Mouse (Mus musculus) G1E-ER4 (cell line): ENCODE measurements around the gene Fam221a. TPM values are rescaled to one million over a fixed set of nuclear protein-coding genes. Genes with fewer than 3 reads are reported as not detected.

Experiments used
- GATA1 ChIP-seq: IDR thresholded peaks from one replicate; pipeline ENCODE4 v1.8.0; 2012; ENCODE audit warnings: low read length, inconsistent platforms
- polyA plus RNA-seq: library from polyadenylated mRNA; stranded (reverse); fragments of >175 nt; gene quantifications from 2 replicates; pipeline ENCODE4 v1.2.3, GENCODE M21; 2012

The Fam221a gene
- polyA plus RNA-seq, 1 experiment, result 0.60 TPM

DNA sequence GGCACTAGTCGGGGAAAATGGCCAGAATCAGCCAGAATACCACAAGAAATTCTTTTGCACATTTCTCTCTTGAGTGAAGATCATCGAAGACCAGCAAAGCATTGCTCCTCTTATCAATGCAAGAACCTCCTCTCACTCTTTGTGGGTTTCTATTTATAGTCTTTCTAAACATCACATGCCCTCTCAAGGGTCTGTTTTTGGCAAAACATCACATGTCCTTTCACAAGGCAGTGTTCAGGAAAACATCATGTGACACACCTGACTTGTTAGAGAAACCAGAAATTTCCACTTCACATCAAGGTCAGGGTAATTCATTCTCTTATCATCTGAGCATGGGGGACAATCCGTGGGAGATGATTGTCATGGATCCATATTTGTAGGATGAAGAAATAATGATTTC, 12.9 kb upstream of the Fam221a start:
- no peak for TF ChIP-seq GATA1

DNA sequence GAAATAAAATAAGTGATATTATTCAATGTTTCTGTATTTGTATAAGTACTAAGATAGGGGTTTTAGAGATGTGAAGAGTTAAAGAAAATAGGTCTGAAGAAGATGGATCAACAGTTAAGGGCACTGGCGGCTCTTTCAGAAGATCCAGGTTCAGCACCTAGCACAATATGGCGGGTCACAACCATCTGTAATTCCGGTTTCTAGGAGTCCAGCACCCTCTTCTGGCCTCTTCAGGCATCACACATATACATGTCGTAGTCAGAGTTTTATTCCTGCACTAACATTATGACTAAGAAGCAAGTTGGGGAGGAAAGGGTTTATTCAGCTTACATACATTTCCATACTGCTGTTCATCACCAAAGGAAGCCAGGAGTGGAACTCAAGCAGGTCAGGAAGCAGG, 12.4 kb upstream of the Fam221a start:
- TF ChIP-seq GATA1, result no peak

DNA sequence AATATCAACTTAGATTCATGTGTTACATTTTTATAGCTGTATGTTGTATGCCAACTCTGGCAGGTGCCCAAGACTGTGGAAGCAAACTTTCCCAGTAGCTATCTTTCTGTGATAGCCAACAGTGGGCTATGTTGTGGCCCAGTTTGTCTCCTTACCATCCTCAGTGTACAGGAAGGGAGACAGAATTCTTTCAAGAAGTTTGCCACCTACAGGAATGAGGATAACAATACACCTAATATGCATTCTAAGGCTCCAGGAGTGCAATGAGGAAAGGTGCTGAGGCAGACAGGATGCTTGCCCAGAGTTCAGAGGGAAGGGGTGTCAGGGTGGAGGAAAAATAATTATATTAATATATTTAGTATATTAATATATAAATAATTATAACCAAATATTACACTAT, 7.1 kb upstream of the Fam221a start:
- TF ChIP-seq GATA1, result no peak

DNA sequence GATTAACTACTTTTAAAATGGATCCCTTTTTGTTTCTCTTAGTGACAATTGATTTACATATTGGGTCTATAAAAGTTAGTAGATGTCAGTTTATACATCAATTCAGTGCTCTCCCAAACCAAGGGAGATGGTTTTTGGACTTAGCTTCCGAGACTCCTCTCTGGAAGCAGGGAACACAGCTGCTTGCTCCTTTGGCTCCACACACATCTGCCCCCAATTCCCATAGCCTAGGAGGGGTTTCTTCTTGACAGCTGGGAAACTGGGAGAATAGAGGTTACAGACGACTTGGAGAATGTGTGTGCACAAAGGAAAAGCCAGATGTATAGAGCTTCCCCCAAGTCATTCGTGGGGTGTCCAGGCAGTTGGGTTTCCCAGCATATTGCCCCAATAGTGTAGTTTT, 673 bp downstream of the Fam221a start:
- no peak for TF ChIP-seq GATA1

DNA sequence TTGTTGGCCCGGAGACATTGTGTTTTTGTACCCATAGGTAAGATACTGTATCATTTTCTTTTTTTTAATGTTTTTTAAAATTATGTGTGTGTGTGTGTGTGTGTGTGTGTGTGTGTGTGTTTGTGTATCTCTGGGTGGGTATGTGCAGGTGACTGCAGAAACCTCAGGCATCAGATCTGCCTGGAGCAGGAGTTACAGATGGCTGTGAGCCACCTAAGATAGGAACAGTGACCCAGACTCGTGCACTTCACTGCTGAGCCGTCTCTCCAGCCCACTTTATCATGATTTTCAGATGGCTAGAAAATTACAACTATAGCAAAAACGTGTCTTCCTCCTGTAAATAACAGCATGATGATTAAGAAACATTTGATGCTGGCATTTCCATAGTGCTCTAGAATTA, 5.2 kb downstream of the Fam221a start:
- TF ChIP-seq GATA1, result no peak

DNA sequence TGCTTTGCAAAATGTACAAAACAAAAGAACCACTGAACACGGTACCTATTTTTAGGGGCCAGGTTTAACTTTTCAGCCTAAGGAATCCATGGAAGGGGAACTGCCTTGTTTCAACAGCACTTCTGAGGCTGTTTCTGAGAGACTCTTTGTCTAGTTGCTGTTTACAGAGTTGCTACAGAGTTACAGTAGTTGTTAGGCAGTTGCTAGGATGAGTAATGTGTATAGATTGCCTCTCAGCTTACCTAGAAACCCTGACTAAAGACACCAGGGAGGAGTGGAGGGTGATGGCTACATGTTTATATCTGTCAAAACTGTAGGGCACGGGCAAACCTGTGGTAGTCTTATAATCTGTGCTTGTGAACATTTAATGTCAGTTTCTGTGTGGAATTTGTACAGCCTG, 6.4 kb downstream of the Fam221a start:
- TF ChIP-seq GATA1, result no peak

DNA sequence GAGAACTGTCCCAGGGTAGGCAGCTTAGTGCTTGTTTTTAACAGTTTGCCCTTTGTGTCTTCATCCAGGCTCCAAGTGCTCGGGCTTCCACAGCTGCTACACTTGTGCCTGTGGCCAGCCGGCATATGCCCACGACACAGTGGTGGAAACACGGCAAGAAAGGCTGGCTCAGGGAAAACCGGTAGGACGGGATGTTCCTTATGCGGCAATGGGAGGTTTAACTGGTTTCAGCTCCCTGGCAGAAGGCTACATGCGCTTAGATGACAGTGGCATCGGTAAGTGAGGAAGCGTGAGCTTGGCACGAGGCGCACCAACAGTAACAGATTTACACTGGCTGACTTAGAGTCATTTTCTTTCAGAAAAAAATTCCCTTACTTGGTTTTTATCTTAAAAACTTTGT, 10.8 kb downstream of the Fam221a start:
- no peak for TF ChIP-seq GATA1

DNA sequence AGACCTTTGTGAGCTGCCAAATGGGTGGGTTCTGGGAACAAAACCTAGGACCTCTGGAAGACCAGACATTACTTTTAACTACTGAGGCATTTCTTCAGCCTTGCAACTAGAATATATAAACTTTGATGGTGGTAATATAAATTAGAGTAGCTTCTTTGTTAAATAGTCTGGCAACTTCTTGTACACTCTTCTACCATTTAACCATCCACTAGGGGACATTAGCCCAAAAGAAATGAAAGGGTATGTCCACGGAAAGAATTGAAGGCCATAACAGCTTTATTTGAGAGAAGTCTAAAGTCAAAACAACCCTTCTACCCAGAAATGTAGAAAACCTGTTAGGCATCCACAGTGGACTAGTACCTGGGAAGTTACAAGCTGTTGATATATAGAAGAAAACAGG, 26.7 kb downstream of the Fam221a start:
- no peak for TF ChIP-seq GATA1

DNA sequence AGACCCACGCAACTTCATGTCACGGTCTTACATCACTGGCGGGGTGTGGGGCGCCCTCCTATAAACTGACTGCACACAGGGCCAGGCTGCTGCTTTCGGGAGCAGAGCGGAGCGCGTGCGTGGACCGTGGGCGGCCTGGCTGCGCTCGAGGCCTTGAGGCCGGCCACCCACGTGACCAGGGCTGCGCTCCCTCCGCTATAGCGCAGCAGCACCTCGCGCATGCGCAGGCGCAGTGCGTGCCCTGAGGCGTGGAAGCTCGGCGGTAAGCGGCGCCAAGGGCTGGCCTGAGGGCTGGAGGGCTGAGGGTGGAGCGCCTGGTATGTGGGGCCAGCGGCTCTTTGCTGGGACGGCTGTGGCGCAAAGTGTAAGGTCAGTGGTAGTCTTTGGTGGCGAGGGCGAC, 27.8 kb downstream of the Fam221a start, which contains the start of gene Stk31:
Gene Stk31 (plus strand): TSS at position 289 of the 400 bp plus-strand sequence.
- no peak for TF ChIP-seq GATA1

GRCm38 (mm10) chr6:49397466-49397865, 29.9 kb downstream of the Fam221a start:
- no peak for TF ChIP-seq GATA1

- TF ChIP-seq GATA1, result no peak
These were observed 30.8 kb downstream of the Fam221a start for GRCm38 (mm10) chr6:49398365-49398764.

- TF ChIP-seq GATA1, result no peak
These were observed 43.3 kb downstream of the Fam221a start for GRCm38 (mm10) chr6:49410830-49411229.

- no peak for TF ChIP-seq GATA1
These were observed 48.4 kb downstream of the Fam221a start for GRCm38 (mm10) chr6:49415971-49416370.

DNA sequence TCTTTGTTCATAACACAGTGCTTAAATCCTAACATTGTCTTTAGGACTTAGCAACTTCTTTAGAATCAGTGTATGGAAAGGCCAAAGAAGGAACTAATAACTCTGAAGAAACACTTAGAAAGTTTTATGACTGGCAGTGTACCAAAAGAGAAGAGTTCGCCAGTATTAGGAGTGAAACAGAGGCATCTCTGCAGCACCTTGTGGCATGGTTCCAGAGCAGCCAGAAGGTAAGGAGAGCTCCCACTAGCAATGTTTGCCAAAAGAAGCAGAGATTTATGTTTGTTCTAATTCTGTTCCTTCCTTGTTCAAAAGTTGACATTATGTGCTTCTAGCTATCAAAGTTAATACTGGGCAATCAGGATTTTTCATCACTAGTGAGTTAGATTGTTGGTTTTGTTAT, 69.8 kb downstream of the Fam221a start:
- no peak for TF ChIP-seq GATA1

Other genes starting within 250 kb of the Fam221a start
- 21.0 and 30.8 TPM in 2 replicates for gene Igf2bp3, start 152.8 kb upstream of the Fam221a start, polyA plus RNA-seq
- 19.7 and 21.6 TPM in 2 replicates for gene Tra2a, start 103.7 kb upstream of the Fam221a start, polyA plus RNA-seq
- gene Ccdc126, start 48.5 kb upstream of the Fam221a start, polyA plus RNA-seq, result 0.90 and 1.5 TPM in 2 replicates
- gene Stk31, start 27.9 kb downstream of the Fam221a start, polyA plus RNA-seq, result not detected in 2 replicates